Mouse (Mus musculus) ES-Bruce4 (cell line): ENCODE data around the gene Ids.

Source experiments
- CTCF ChIP-seq: IDR thresholded peaks from one replicate; pipeline ENCODE4 v1.8.1; 2011; ENCODE audit warnings: low read depth, low read length
- EP300 ChIP-seq: IDR thresholded peaks from 2 replicates; pipeline ENCODE4 v1.6.1; 2011; ENCODE audit warnings: low read depth, low read length; ENCODE audit not compliant: insufficient read depth
- POLR2A ChIP-seq: IDR thresholded peaks from one replicate; pipeline ENCODE4 v1.8.1; 2011; ENCODE audit warnings: low read length; ENCODE audit not compliant: insufficient read depth

- TF ChIP-seq CTCF (no peak), POLR2A (no peak), EP300 (no peak)
Measured at GRCm38 (mm10) chrX:70364661-70365613, at the start of gene Ids.
